Mouse (Mus musculus) frontal cortex, postnatal 36 days (tissue): ENCODE measurements around the gene Chrnd.

Source experiments
- DNase-seq, 2 experiments: peaks; one replicate each; pipeline ENCODE4 v3.0.0; 2022; ENCODE audit warnings: low spot score in 2 of 2

Gene Chrnd

GRCm38 (mm10) chr1:87227160-87227550 is 36.7 kb downstream of the Chrnd start:
- DNase-seq: no peak

- no peak for DNase-seq
Measured at GRCm38 (mm10) chr1:87230606-87231005, 40.2 kb downstream of the Chrnd start.

GRCm38 (mm10) chr1:87232197-87232596 is 41.8 kb downstream of the Chrnd start:
- DNase-seq: no peak

- no peak for DNase-seq
Measured at GRCm38 (mm10) chr1:87239056-87239455, 48.6 kb downstream of the Chrnd start.

GRCm38 (mm10) chr1:87243021-87243420 is 52.6 kb downstream of the Chrnd start:
- DNase-seq: no peak

- no peak for DNase-seq
Measured at GRCm38 (mm10) chr1:87245430-87245829, 55.0 kb downstream of the Chrnd start.

GRCm38 (mm10) chr1:87245929-87246815 is 55.8 kb downstream of the Chrnd start:
- DNase-seq: peak; percentile 82 to 86
